Mouse (Mus musculus): ENCODE measurements around the gene Fbxl15.

- no peak for TF ChIP-seq CTCF (IDR thresholded peaks at IDR 0.05; ENCODE audit: extremely low read depth, insufficient read length, insufficient replicate concordance, low read depth, low read length)
- TF ChIP-seq POLR2A (IDR thresholded peaks at IDR 0.05; ENCODE audit: low read depth, low read length): no peak
Measured at GRCm38 (mm10) chr19:46286047-46286446, 41.9 kb upstream of the Fbxl15 start.

All from small intestine, adult 2 months (tissue).